Mouse (Mus musculus): ENCODE data around the gene Fnbp1l. TPM values are rescaled to one million over a fixed set of nuclear protein-coding genes. Genes with fewer than 3 reads are reported as not detected.

Gene Fnbp1l
- polyA plus RNA-seq, 1 experiment: 6.2 TPM

DNA sequence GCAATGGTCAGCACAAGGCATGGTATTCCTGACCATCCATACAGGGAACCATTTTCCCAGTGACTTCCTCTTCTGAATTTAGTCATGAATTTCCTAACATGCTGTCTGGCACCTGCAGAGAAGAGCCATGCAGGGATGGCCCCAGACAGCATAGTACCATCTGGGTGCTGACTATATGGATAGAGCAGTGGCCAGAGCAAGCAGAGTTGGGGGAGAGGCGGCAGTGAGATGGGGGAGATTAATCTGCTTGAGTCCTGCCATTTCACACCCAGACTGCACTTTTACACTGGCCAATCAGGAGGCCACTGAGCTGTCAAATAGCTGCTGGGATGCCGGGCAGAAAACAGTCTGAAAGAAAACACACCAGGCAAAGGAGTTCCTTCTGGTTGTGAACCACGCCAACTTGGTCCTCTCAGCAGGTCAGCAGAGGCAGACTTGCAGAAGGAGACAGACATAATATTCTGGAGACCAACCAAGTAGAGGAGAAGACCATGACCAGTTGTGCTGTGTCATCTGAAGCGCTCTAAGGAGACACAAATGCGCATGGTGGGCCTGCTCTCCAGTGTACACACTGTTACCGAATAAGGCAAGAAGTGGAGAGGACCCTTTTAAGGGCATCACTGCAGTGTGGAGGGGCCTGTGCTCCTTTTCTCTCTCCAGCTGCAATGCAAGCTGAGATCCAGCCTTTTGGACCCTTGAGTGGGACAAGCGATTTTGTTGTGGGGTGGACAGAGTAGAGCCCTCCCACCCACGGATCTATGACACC lies 83.4 kb downstream of the Fnbp1l start:
- no peak overlapping the region for H3K27ac ChIP-seq (ENCODE audit: control insufficient read depth, insufficient read depth, low read depth, low read length, poor library complexity)
- 80% methylated on average over 8 of the region's 8 CpGs for WGBS
- no peaks in the 10 kb centered on the region for H3K4me1 ChIP-seq (ENCODE audit: control insufficient read depth, insufficient read depth, low read length)
- TF ChIP-seq CTCF (IDR thresholded peaks at IDR 0.05; ENCODE audit: control insufficient read depth, insufficient read depth, low read length) (no peak), POLR2A (IDR thresholded peaks at IDR 0.05; ENCODE audit: borderline replicate concordance, control insufficient read depth, low read depth, low read length) (no peak)
- H3K4me3 ChIP-seq (replicated peaks; ENCODE audit: control insufficient read depth, low read depth, low read length): no peak overlapping the region

DNA sequence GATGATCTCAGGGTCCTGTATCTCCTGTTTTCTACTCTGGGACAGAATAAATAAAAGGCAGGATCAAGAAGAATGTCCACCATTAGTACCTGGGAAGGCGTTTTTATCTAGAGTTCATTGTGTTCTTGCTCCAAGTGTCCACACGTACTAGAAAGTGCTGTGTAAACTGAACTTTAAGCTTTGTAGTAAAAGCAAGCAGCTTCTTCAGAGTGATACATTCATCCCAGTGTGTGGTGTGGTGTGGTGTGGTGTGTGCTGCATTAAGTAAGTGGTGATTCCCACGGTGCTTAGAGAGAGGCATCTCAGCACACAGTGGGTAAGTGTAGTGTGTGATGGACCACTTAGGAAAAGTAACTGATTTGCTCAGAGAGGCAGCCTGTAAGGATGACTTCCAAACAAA lies 91.0 kb downstream of the Fnbp1l start:
- Histone ChIP-seq H3K27ac (ENCODE audit: control insufficient read depth, insufficient read depth, low read depth, low read length, poor library complexity) (no peak overlapping the region), H3K4me3 (replicated peaks; ENCODE audit: control insufficient read depth, low read depth, low read length) (no peak overlapping the region), H3K4me1 (ENCODE audit: control insufficient read depth, insufficient read depth, low read length) (no peaks in the 10 kb centered on the region)
- TF ChIP-seq CTCF (IDR thresholded peaks at IDR 0.05; ENCODE audit: control insufficient read depth, insufficient read depth, low read length) (no peak), POLR2A (IDR thresholded peaks at IDR 0.05; ENCODE audit: borderline replicate concordance, control insufficient read depth, low read depth, low read length) (no peak)
- 80% methylated on average over 3 of the region's 3 CpGs for WGBS

DNA sequence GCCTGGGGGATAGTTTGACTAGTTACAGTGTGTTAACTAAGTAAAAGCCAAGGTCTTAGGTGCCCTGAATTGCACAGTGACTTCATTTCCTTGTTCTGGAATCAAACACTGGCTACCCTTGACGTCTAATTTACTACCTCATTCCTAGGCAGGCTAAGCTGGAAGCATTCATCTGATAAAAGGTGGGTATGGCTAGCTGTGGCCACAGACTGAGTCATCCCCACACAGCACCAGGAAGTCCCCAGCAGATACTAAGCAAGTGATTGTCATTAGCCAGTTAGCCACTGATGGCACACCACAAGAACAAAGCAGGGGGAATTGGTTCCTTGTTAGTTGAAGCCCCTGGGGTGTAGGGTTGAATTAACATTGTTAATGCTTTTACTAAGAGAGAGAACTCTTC lies 98.2 kb downstream of the Fnbp1l start:
- WGBS: 30% methylated on average over 1 of the region's 1 CpGs
- Histone ChIP-seq H3K27ac (ENCODE audit: control insufficient read depth, insufficient read depth, low read depth, low read length, poor library complexity) (no peak overlapping the region), H3K4me1 (ENCODE audit: control insufficient read depth, insufficient read depth, low read length) (no peaks in the 10 kb centered on the region; the same call in 1 of the 2 replicates), H3K4me3 (replicated peaks; ENCODE audit: control insufficient read depth, low read depth, low read length) (no peak overlapping the region)
- TF ChIP-seq POLR2A (IDR thresholded peaks at IDR 0.05; ENCODE audit: borderline replicate concordance, control insufficient read depth, low read depth, low read length): no peak
- no peak for TF ChIP-seq CTCF (IDR thresholded peaks at IDR 0.05; ENCODE audit: control insufficient read depth, insufficient read depth, low read length)

DNA sequence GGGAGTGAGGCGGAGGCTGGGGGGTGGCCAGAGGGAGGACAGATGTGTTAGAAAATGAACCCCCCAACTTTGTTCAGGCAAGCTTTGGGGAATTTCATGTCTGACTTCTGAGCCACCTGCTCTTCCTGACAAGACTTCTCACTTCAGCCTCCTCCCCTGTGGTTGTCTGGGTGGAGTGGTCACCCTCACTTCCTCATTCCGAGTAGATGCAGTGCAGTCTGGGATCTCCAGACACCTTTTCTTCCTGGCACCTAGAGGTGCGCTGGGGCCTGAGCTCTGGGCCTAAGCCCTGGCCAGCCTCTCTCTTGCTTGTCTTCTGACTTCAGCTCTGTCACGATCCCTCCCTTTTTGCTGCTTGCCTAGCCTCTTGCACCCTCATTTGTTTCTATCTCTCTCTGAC lies 98.6 kb downstream of the Fnbp1l start:
- no peaks in the 10 kb centered on the region; the same call in 1 of the 2 replicates for H3K4me1 ChIP-seq (ENCODE audit: control insufficient read depth, insufficient read depth, low read length)
- TF ChIP-seq CTCF (IDR thresholded peaks at IDR 0.05; ENCODE audit: control insufficient read depth, insufficient read depth, low read length) (no peak), POLR2A (IDR thresholded peaks at IDR 0.05; ENCODE audit: borderline replicate concordance, control insufficient read depth, low read depth, low read length) (no peak)
- no peak overlapping the region for H3K4me3 ChIP-seq (replicated peaks; ENCODE audit: control insufficient read depth, low read depth, low read length)
- 32% methylated on average over 4 of the region's 4 CpGs for WGBS
- H3K27ac ChIP-seq (ENCODE audit: control insufficient read depth, insufficient read depth, low read depth, low read length, poor library complexity): no peak overlapping the region

DNA sequence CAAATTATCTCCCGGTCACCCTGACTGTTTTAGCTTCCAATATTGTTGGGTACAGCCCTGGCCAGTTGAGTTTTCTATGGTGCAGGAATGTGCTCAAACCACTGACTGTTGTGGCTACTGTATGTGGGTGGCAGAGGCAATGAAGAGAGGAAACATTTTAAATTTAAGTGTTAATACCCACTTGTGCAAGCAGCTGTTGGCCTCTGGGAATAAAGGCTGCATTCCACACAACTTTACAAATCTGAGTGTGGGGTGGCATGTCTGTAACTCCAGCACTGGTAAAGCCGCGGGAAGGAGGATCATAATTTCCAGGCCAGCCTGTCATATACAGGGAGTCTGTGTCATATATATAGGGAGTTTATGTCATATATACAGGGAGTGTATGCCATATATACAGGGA lies 99.2 kb downstream of the Fnbp1l start:
- Histone ChIP-seq H3K27ac (ENCODE audit: control insufficient read depth, insufficient read depth, low read depth, low read length, poor library complexity) (no peak overlapping the region), H3K4me1 (ENCODE audit: control insufficient read depth, insufficient read depth, low read length) (no peaks in the 10 kb centered on the region; the same call in 1 of the 2 replicates), H3K4me3 (replicated peaks; ENCODE audit: control insufficient read depth, low read depth, low read length) (no peak overlapping the region)
- WGBS: 84% methylated on average over 3 of the region's 3 CpGs
- TF ChIP-seq POLR2A (IDR thresholded peaks at IDR 0.05; ENCODE audit: borderline replicate concordance, control insufficient read depth, low read depth, low read length) (no peak), CTCF (IDR thresholded peaks at IDR 0.05; ENCODE audit: control insufficient read depth, insufficient read depth, low read length) (no peak)

DNA sequence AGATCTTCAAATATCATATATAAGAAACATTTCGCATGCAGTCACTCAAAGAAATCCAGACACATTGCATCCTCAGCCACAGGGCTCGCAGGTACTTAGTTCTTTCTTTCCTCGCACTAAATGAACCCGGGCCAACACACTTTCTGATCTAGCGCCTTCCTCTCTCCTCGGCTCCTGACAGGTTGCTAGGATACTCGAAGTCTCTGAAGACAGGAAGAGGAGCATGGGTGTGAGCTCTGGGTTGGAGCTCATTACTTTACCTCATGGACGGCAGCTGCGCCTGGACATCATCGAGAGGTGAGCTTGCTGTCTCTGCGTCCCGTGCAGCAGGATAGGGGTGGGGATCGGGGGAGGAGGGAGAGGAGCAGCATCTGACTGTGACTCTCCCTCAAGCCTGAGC lies 100.4 kb downstream of the Fnbp1l start:
- TF ChIP-seq CTCF (IDR thresholded peaks at IDR 0.05; ENCODE audit: control insufficient read depth, insufficient read depth, low read length) (no peak), POLR2A (IDR thresholded peaks at IDR 0.05; ENCODE audit: borderline replicate concordance, control insufficient read depth, low read depth, low read length) (no peak)
- WGBS: 78% methylated on average over 13 of the region's 13 CpGs
- Histone ChIP-seq H3K27ac (ENCODE audit: control insufficient read depth, insufficient read depth, low read depth, low read length, poor library complexity) (no peak overlapping the region), H3K4me3 (replicated peaks; ENCODE audit: control insufficient read depth, low read depth, low read length) (no peak overlapping the region), H3K4me1 (ENCODE audit: control insufficient read depth, insufficient read depth, low read length) (no peaks in the 10 kb centered on the region; the same call in 1 of the 2 replicates)

DNA sequence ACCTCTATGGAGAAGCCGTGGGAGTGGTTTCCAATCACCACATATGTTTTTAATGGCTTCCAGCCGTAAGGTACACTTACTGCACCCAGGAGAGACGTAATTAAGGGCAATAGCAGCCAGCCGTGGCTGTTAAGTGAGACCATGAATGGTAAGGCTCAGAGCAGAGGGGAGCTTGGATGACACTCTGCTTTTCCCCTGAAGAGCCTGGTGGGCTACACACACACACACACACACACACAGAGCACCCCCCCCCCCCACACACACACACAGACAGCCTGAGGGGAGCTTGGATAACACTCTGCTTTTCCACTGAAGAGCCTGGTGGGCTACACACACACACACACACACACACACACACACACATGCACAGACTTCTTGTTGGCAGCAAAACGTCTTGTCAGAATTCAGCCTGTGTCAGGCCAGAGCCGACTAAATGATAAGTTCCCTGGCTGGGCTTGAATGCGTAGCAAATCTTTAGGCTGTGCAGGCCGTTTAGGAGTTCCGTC lies 101.2 kb downstream of the Fnbp1l start:
- no peaks in the 10 kb centered on the region; the same call in 1 of the 2 replicates for H3K4me1 ChIP-seq (ENCODE audit: control insufficient read depth, insufficient read depth, low read length)
- TF ChIP-seq CTCF (IDR thresholded peaks at IDR 0.05; ENCODE audit: control insufficient read depth, insufficient read depth, low read length) (no peak), POLR2A (IDR thresholded peaks at IDR 0.05; ENCODE audit: borderline replicate concordance, control insufficient read depth, low read depth, low read length) (no peak)
- whole genome bisulfite sequencing: 75% methylated on average over 9 of the region's 9 CpGs
- H3K4me3 ChIP-seq (replicated peaks; ENCODE audit: control insufficient read depth, low read depth, low read length): no peak overlapping the region
- H3K27ac ChIP-seq (ENCODE audit: control insufficient read depth, insufficient read depth, low read depth, low read length, poor library complexity): no peak overlapping the region

DNA sequence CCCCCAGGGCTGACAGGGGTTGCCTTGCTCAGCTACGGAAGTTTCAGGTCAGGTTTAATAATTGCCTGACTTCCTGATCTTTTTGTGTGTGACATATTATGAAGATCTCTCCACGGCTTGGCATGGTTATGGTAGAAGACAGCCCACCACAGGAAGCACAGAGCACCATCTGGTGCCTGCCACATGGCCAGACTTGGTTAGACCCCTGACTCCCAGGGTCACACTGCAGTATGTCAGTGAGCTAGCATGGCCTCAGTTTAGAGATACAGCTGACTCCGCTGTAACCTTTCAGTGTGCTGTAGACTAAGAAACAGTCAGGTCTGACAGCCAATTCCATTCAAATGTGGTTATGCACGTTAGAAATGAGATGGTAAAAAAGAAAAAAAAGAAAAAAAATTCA lies 101.8 kb downstream of the Fnbp1l start:
- no peaks in the 10 kb centered on the region; the same call in 1 of the 2 replicates for H3K4me1 ChIP-seq (ENCODE audit: control insufficient read depth, insufficient read depth, low read length)
- H3K4me3 ChIP-seq (replicated peaks; ENCODE audit: control insufficient read depth, low read depth, low read length): no peak overlapping the region
- WGBS: 35% methylated on average over 4 of the region's 4 CpGs
- TF ChIP-seq POLR2A (IDR thresholded peaks at IDR 0.05; ENCODE audit: borderline replicate concordance, control insufficient read depth, low read depth, low read length): no peak
- TF ChIP-seq CTCF (IDR thresholded peaks at IDR 0.05; ENCODE audit: control insufficient read depth, insufficient read depth, low read length): no peak
- H3K27ac ChIP-seq (ENCODE audit: control insufficient read depth, insufficient read depth, low read depth, low read length, poor library complexity): no peak overlapping the region

All from bone marrow, adult 2 months (tissue).